Mouse (Mus musculus) spleen, postnatal 36 days (tissue): ENCODE measurements around the gene Slc9c1.
"Not testable (repeated sequence)": the region's sequence is repeated elsewhere in the genome, so short reads cannot be mapped to it uniquely, and the experiment has no call there.

Experiments used
- DNase-seq, 2 experiments: peaks; one replicate each; pipeline ENCODE4 v3.0.0; 2022; ENCODE audit warnings: low spot score in 2 of 2, mixed read lengths in 1 of 2

Gene Slc9c1

GRCm38 (mm10) chr16:45535009-45535408, at the start of gene Slc9c1:
Gene Slc9c1, plus strand, starts transcription at chr16:45535309.
- DNase-seq, result no peak

- no peak for DNase-seq
Observed at GRCm38 (mm10) chr16:45492927-45493326, 42.2 kb upstream of the Slc9c1 start, which contains the start of gene Gm609. Gene Gm609, minus strand, starts transcription at chr16:45492969.

- no peak for DNase-seq
Observed at GRCm38 (mm10) chr16:45495326-45495725, 39.8 kb upstream of the Slc9c1 start.

GRCm38 (mm10) chr16:45525551-45525950, 9.6 kb upstream of the Slc9c1 start:
- DNase-seq, result no peak

- DNase-seq, result no peak
Observed at GRCm38 (mm10) chr16:45531950-45532349, 3.2 kb upstream of the Slc9c1 start, which contains the start of gene Gm17783. Gene Gm17783, minus strand, starts transcription at chr16:45532050.

GRCm38 (mm10) chr16:45538342-45538741, 3.2 kb downstream of the Slc9c1 start:
- DNase-seq, result not testable (repeated sequence)

GRCm38 (mm10) chr16:45542108-45542507, 7.0 kb downstream of the Slc9c1 start:
- DNase-seq, result no peak

- peak; percentile 35 to 40 for DNase-seq
Observed at GRCm38 (mm10) chr16:45544341-45544740, 9.2 kb downstream of the Slc9c1 start.

- DNase-seq, result no peak
Observed at GRCm38 (mm10) chr16:45547982-45548381, 12.9 kb downstream of the Slc9c1 start.

- no peak for DNase-seq
Observed at GRCm38 (mm10) chr16:45551579-45551978, 16.5 kb downstream of the Slc9c1 start.

GRCm38 (mm10) chr16:45561747-45562146, 26.6 kb downstream of the Slc9c1 start:
- DNase-seq, result no peak

GRCm38 (mm10) chr16:45572307-45572706, 37.2 kb downstream of the Slc9c1 start:
- no peak for DNase-seq

GRCm38 (mm10) chr16:45579883-45580282, 44.8 kb downstream of the Slc9c1 start:
- no peak for DNase-seq

GRCm38 (mm10) chr16:45582512-45582911, 47.4 kb downstream of the Slc9c1 start:
- peak; percentile 6 to 16 for DNase-seq

GRCm38 (mm10) chr16:45593656-45594055, 58.5 kb downstream of the Slc9c1 start:
- DNase-seq, result no peak

GRCm38 (mm10) chr16:45595494-45595893, 60.4 kb downstream of the Slc9c1 start:
- no peak for DNase-seq

GRCm38 (mm10) chr16:45608481-45608954, 73.4 kb downstream of the Slc9c1 start:
- DNase-seq, result peak in 1 of 2 experiments; percentile 9

GRCm38 (mm10) chr16:45609300-45609699, 74.2 kb downstream of the Slc9c1 start:
- peak; percentile 7 to 8 for DNase-seq

- DNase-seq, result no peak
Observed at GRCm38 (mm10) chr16:45610267-45610666, 75.2 kb downstream of the Slc9c1 start, which contains the start of gene Gcsam. Gene Gcsam, plus strand, starts transcription at chr16:45610380.

GRCm38 (mm10) chr16:45613247-45613646, 78.1 kb downstream of the Slc9c1 start:
- DNase-seq, result no peak

- DNase-seq, result no peak
Observed at GRCm38 (mm10) chr16:45615944-45616343, 80.8 kb downstream of the Slc9c1 start.

- DNase-seq, result no peak
Observed at GRCm38 (mm10) chr16:45619751-45620375, 84.8 kb downstream of the Slc9c1 start.

- no peak for DNase-seq
Observed at GRCm38 (mm10) chr16:45623230-45623629, 88.1 kb downstream of the Slc9c1 start.

GRCm38 (mm10) chr16:45624791-45625190, 89.7 kb downstream of the Slc9c1 start:
- no peak for DNase-seq
